Mouse (Mus musculus) cerebellum, adult 18-20 months (tissue): ENCODE measurements at regions not wholly inside any gene's neighbourhood (a gene's known extent, or its start where the extent isn't known, plus 50 kb on each side); places are given as distances from the start of the nearest gene placed in this dataset.

Source experiments
- DNase-seq, 2 experiments: peaks; one replicate each; pipeline ENCODE4 v3.0.0; 2021

- DNase-seq: no peak
These were observed 62.0 kb upstream of the Tmem189 start for GRCm38 (mm10) chr2:167751585-167751984.

GRCm38 (mm10) chr2:167748297-167748696 lies 58.7 kb upstream of the Tmem189 start:
- DNase-seq: no peak

- no peak for DNase-seq
These were observed 57.7 kb upstream of the Tmem189 start for GRCm38 (mm10) chr2:167747164-167747843.

- no peak for DNase-seq
These were observed 56.7 kb upstream of the Tmem189 start for GRCm38 (mm10) chr2:167746344-167746743.

GRCm38 (mm10) chr2:167745409-167745808 lies 55.8 kb upstream of the Tmem189 start:
- DNase-seq: no peak

- DNase-seq: no peak
These were observed 54.5 kb upstream of the Tmem189 start for GRCm38 (mm10) chr2:167744080-167744479.

- no peak for DNase-seq
These were observed 52.9 kb upstream of the Tmem189 start for GRCm38 (mm10) chr2:167742479-167742878.

- no peak for DNase-seq
These were observed 51.0 kb upstream of the Tmem189 start for GRCm38 (mm10) chr2:167740516-167741189.
